ENCODE assay signal across 9 mouse cellular contexts in genomic region chr6:147752301-147752700, GRCm38 (mm10).
A peak's percentile ranks its signal among the peaks of the same experiment; 100 is the strongest.
DNase-seq lines count a peak whose midpoint lies in the region; ATAC-seq and TF ChIP-seq lines count a peak whose summit lies in the region.
"Had no signal": no experiment of that assay in that cellular context is flagged by ENCODE, and none has a peak within 500 bp of the region (broad histone marks: within the 10 kb centered on the region; RNA-seq: fewer than 3 reads in every experiment).

No protein-coding gene starts in this region.

- 55% methylated on average over 2 of the region's 2 CpGs for WGBS in kidney, embryonic 14.5 days
- WGBS in intestine, postnatal 0 days = 50% methylated on average over 2 of the region's 2 CpGs

- no peaks in the 10 kb centered on the region for H3K4me1 ChIP-seq in kidney, embryonic 14.5 days (ENCODE audit: control insufficient read depth, insufficient read depth, low read length)
- H3K4me1 ChIP-seq in intestine, postnatal 0 days (replicated peaks; ENCODE audit: control insufficient read depth, insufficient read depth, low read length) = no peaks in the 10 kb centered on the region

- H3K36me3 ChIP-seq in kidney, embryonic 14.5 days (ENCODE audit: control insufficient read depth, insufficient read depth, low read length) = no peaks in the 10 kb centered on the region
- no peaks in the 10 kb centered on the region for H3K36me3 ChIP-seq in intestine, postnatal 0 days (ENCODE audit: control insufficient read depth, insufficient read depth)

- no peak overlapping the region for H3K27ac ChIP-seq in kidney, embryonic 14.5 days (ENCODE audit: low read depth, low read length)
- no peak overlapping the region for H3K27ac ChIP-seq in intestine, postnatal 0 days (ENCODE audit: low read depth, low read length)

- H3K9ac ChIP-seq in kidney, embryonic 14.5 days (ENCODE audit: low read depth, low read length) = no peak overlapping the region
- H3K9ac ChIP-seq in intestine, postnatal 0 days (ENCODE audit: low read depth, low read length) = no peak overlapping the region

- no peak for TF ChIP-seq CTCF in intestine, postnatal 0 days (IDR thresholded peaks at IDR 0.05; ENCODE audit: low read depth)

- DNase-seq in kidney, adult 11 months = peak; percentile 33
- peak; percentile 55 for DNase-seq in heart, adult 8-10 months (ENCODE audit: low spot score)
- DNase-seq in lung, postnatal 10 days = peak; percentile 20
- no peak for DNase-seq in urinary bladder, postnatal 4 days (ENCODE audit: low spot score in 2 of 2)
- DNase-seq in cerebellum, adult 9-11 months = no peak
- DNase-seq in layer of hippocampus, adult 9-11 months = no peak

- ATAC-seq in kidney, embryonic 14.5 days (ENCODE audit: low FRiP score, low TSS enrichment) = no peak
- 0 out of 2 replicates have a peak, but pooled peaks have one; percentile 13 for ATAC-seq in intestine, postnatal 0 days

- no peak overlapping the region for H3K4me2 ChIP-seq in kidney, embryonic 14.5 days (replicated peaks; ENCODE audit: low read depth, low read length)
- H3K4me2 ChIP-seq in intestine, postnatal 0 days (replicated peaks; ENCODE audit: low read depth) = no peak overlapping the region

- no peak overlapping the region for H3K4me3 ChIP-seq in kidney, embryonic 14.5 days (ENCODE audit: low read length)
- no peak overlapping the region for H3K4me3 ChIP-seq in intestine, postnatal 0 days (ENCODE audit: low read depth, low read length)
- H3K4me3 ChIP-seq: erythroblast, embryonic 14.5 days had no signal

- no peaks in the 10 kb centered on the region for H3K27me3 ChIP-seq in kidney, embryonic 14.5 days (ENCODE audit: control insufficient read depth, insufficient read depth, low read length)
- H3K27me3 ChIP-seq in intestine, postnatal 0 days (replicated peaks; ENCODE audit: control insufficient read depth, insufficient read depth, low read length) = no peaks in the 10 kb centered on the region

- no peaks in the 10 kb centered on the region for H3K9me3 ChIP-seq in kidney, embryonic 14.5 days (ENCODE audit: control insufficient read depth, low read length)
- H3K9me3 ChIP-seq in intestine, postnatal 0 days (ENCODE audit: control insufficient read depth) = no peaks in the 10 kb centered on the region

Comparison
In these comparisons a context has a peak if more than half of its experiments do, and no peak if none do; other contexts are left out.
1. DNase-seq: peak in kidney, adult 11 months (single experiment), heart, adult 8-10 months (single experiment) and lung, postnatal 10 days (single experiment); none in urinary bladder, postnatal 4 days (0 of 2), cerebellum, adult 9-11 months (single experiment) and layer of hippocampus, adult 9-11 months (single experiment).